Mouse (Mus musculus): ENCODE results near the gene Cox7a2.

The Cox7a2 gene

GRCm38 (mm10) chr9:79730301-79730700, 29.4 kb downstream of the Cox7a2 start:
- DNase-seq (ENCODE audit: extremely low spot score), result no peak

GRCm38 (mm10) chr9:79723090-79723489, 36.6 kb downstream of the Cox7a2 start:
- DNase-seq (ENCODE audit: extremely low spot score), result peak; percentile 46

- peak; percentile 67 for DNase-seq (ENCODE audit: extremely low spot score)
These were observed 38.6 kb downstream of the Cox7a2 start for GRCm38 (mm10) chr9:79721056-79721455.

- DNase-seq (ENCODE audit: extremely low spot score), result peak; percentile 23
These were observed 39.5 kb downstream of the Cox7a2 start for GRCm38 (mm10) chr9:79720143-79720542.

- DNase-seq (ENCODE audit: extremely low spot score), result peak; percentile 60
These were observed 40.2 kb downstream of the Cox7a2 start for GRCm38 (mm10) chr9:79719451-79719850.

GRCm38 (mm10) chr9:79718481-79719370, 41.0 kb downstream of the Cox7a2 start, which contains the start of gene Col12a1:
Gene Col12a1, minus strand, starts transcription at chr9:79718831.
- DNase-seq (ENCODE audit: extremely low spot score), result peak; percentile 68

GRCm38 (mm10) chr9:79717836-79718475, 41.7 kb downstream of the Cox7a2 start:
- DNase-seq (ENCODE audit: extremely low spot score), result peak; percentile 51

GRCm38 (mm10) chr9:79716909-79717835, 42.5 kb downstream of the Cox7a2 start:
- peak; percentile 62 for DNase-seq (ENCODE audit: extremely low spot score)

- peak; percentile 17 for DNase-seq (ENCODE audit: extremely low spot score)
These were observed 43.2 kb downstream of the Cox7a2 start for GRCm38 (mm10) chr9:79716496-79716895.

GRCm38 (mm10) chr9:79714471-79715045, 45.1 kb downstream of the Cox7a2 start:
- DNase-seq (ENCODE audit: extremely low spot score), result peak; percentile 39
